Mouse (Mus musculus) urinary bladder, adult 2 months (tissue): ENCODE data around the gene Rpusd2. TPM values are rescaled to one million over a fixed set of nuclear protein-coding genes. Genes with fewer than 3 reads are reported as not detected.
"Not testable (repeated sequence)": the region's sequence is repeated elsewhere in the genome, so short reads cannot be mapped to it uniquely, and the experiment has no call there.

Experiments
- DNase-seq: peaks from one replicate; pipeline ENCODE4 v3.0.0; 2022; ENCODE audit warnings: low spot score
- polyA plus RNA-seq: library from polyadenylated mRNA; depleted of rRNA; stranded (reverse); fragments of >200 nt; gene quantifications from 2 replicates; pipeline ENCODE4 v1.2.3, GENCODE M21; 2012; rRNA removed

Gene Rpusd2
- 2.9 and 3.5 TPM in 2 replicates for polyA plus RNA-seq

- peak; percentile 79 for DNase-seq
Observed at GRCm38 (mm10) chr2:119034656-119035396, at the start of gene Rpusd2. Gene Rpusd2 (plus strand): TSS chr2:119034790.

- no peak for DNase-seq
Observed at GRCm38 (mm10) chr2:118995490-118995889, 39.1 kb upstream of the Rpusd2 start.

DNA sequence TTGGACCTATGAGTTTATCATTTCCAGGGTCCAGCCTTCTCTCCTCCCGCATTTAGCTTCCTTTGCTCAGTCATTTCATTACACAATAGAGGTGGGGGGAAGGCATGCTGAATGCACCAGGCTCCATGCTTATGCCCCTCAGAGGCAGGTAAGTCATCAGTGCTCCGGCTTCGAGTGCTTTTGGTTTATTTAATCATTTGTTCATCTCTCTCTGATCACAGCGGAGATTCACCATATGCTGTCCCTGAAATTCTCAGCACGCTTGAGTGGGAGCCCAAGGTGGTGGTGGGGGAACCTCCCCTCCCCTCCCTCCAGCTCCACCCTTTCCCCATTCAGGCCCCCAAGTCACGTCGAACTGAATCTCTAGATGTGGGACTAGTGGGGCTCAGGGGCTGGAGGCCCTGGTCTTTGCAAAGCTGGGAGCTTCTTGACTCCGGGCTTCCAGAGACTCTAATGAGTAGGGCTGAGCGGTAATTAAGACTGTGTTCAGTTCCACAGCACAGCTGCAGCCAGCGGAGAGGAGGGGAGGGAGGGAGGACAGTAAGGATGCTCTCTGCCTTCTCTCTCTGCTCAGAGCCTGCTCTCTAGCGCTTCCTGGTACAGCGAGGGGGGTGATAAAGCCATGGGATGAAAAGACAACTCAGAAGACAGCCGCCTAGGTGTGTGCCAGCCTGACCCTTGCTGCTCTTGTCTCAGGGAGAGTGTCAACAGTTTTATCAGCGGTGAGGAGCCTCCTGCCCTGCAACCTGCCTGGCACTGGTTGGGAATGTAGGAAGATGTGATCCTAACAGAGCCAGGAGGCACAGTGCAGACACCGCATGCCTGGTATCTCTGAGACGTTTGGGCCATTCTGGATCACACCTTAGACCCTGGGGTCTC, 38.4 kb upstream of the Rpusd2 start:
- no peak for DNase-seq

DNA sequence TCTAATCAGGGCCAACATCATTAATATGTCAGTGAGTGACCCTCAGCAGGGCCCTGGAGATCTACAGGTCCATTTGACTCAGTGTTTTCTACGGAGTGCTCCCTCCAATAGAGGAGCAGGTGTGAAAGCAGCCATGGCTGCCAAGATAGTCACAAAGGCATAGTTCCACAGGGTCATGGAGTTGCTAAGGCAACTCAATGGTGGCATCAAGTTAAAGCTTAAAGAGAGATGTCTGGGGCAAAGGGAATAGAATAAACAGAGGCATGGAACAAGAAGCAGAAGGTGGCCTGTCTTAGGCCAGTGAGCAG, 37.8 kb upstream of the Rpusd2 start:
- no peak for DNase-seq

GRCm38 (mm10) chr2:118998115-118998866, 36.3 kb upstream of the Rpusd2 start:
- DNase-seq = no peak

GRCm38 (mm10) chr2:118999025-118999639, 35.5 kb upstream of the Rpusd2 start:
- DNase-seq = no peak

GRCm38 (mm10) chr2:119006886-119007285, 27.7 kb upstream of the Rpusd2 start:
- DNase-seq = no peak

- no peak for DNase-seq
Observed at GRCm38 (mm10) chr2:119009376-119009775, 25.2 kb upstream of the Rpusd2 start.

DNA sequence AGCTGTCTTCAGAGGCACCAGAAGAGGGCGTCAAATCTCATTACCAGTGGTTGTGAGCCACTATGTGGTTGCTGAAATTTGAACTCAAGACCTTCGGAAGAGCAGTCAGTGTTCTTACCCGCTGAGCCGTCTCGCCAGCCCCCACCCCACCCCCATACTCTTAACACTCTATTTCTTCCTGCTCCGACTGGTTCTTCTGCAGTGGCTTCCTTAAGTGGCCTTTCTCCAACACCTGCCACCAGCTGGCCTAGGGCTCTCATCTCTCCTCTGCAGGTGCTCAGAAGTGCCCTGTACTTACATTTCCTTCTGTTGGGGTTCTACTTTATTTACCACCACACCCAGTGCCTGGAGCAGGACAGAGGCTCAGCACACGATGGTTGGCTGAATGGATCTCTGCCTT, 19.6 kb upstream of the Rpusd2 start:
- DNase-seq = no peak

GRCm38 (mm10) chr2:119015604-119016180, 18.9 kb upstream of the Rpusd2 start:
- no peak for DNase-seq

GRCm38 (mm10) chr2:119016312-119016711, 18.3 kb upstream of the Rpusd2 start:
- not testable (repeated sequence) for DNase-seq

GRCm38 (mm10) chr2:119017647-119018046, 16.9 kb upstream of the Rpusd2 start:
- no peak for DNase-seq

DNA sequence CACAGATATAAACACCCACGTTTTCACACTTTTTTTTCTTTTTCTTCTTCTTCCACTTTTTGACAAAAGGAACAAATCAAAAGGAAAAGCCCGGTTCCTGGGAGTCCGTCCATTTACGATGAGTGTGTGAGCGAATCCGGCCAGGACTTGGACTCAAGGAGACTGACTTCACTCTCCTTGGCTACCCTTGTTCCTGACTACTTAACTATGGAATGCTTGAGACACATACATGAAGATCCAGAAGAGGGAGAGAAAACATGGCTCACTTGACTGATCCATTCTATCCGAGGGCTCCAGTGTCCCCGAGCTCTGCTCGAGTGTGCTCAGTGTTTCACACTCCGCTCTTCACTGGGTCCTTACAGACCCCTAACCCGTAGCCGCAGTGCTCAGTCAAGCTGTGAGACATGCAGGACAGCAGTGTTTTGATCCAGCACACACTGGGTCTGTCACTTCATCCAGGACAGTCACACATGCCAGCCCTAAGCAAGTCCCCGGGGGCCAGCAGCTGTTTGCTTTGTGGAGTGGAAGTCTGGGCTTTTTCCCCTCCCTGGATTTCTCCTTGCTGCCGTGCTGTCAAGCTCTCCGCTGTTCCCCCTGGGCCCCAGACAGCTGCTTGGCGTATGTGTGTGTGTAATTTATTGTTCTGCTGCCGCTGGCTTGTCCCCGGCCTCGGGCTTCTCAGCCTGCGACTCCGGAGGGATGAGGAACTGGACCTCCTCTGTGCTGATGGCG, 16.0 kb upstream of the Rpusd2 start:
- DNase-seq = no peak

DNA sequence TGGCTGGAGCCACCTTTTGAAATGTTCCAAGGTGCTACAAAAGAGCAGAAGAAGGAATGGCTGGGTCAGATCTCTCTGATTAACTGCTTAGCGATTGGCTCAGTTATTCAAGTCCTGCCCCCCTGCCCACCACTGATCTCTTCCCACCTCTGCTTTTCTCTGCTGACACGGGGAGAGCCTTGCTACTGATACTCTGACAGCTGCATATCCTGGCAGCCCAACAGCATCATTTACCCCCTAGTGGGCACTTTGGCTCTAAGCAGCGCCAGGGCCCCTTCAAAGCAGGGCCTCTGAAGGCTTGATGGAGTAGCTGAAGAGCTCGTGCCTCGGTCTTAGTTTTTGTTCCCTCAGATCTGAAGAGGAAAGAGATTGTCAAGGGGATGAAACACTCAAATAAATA, 15.5 kb upstream of the Rpusd2 start:
- no peak for DNase-seq

- DNase-seq = no peak
Observed at GRCm38 (mm10) chr2:119019538-119019937, 15.1 kb upstream of the Rpusd2 start.

DNA sequence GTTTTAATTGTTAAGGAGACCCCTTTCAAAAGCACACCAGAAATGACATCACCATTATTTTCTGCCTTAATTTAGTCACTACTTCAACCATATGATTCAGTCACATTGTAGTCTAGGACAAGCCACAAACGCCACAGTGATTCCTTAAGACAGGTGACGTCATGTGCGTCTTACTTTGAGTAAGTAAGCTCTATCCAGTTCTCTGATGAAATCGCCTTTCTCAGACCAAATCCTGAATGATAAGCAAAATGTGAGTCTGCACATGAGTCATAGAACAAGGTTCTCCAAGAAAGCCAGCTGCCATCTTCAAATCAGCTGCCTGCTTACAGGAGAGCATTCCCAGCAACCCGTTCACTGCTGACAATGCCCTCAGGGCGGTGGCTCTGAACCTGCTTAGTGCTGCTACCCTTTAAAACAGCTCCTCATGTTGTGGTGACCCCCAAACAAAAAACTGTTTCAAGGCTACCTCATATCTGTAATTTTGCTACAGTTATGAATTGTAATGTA, 11.4 kb upstream of the Rpusd2 start:
- DNase-seq = no peak

DNA sequence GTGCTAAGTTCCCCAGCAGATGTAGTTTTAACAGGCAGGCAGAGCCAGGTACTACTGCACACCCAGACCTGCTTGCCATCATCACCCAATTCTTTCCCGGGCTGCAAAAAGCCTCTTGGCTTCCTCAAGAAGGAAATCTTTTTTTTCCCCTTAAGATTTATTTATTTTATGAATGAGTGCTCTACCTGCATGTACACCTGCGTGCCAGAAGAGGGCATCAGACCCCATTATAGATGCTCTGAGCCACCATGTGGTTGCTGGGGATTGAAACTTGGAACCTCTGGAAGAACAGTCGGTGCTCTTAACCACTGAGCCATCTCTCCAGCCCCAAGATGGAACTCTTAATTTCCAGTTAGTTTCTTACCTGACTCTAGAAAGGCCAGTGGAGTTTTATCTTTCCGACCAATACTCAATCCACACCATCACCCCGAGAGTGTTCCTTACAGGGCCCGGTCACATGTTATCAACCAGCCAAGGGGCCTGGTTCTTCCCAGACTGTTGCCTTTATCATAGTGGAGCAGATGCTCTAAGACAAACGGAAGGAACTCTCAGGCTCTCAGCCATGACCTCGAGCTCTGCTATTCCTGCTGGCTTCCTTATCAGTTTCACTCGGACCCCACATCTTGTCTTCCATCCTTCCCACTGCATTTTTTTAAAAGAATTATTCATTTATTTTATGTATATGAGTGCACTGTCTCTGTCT, 9.9 kb upstream of the Rpusd2 start:
- no peak for DNase-seq

DNA sequence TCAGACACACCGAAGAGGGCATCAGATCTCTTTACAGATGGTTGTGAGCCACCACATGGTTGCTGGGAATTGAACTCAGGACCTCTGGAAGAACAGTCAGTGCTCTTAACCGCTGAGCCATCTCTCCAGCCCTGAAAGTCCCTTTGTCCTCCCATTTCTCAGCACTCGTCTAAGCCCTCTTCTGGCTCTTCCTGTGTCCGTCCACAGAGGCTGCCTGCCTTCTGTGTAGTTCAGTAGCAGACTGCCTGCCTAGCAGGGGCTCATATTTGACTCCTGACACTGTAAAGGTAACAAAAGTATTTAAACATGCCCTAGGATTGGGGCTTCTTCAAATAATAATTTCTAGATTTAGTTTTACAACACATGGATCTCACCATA, 9.4 kb upstream of the Rpusd2 start:
- DNase-seq = no peak

GRCm38 (mm10) chr2:119026951-119027350, 7.6 kb upstream of the Rpusd2 start:
- DNase-seq = no peak

DNA sequence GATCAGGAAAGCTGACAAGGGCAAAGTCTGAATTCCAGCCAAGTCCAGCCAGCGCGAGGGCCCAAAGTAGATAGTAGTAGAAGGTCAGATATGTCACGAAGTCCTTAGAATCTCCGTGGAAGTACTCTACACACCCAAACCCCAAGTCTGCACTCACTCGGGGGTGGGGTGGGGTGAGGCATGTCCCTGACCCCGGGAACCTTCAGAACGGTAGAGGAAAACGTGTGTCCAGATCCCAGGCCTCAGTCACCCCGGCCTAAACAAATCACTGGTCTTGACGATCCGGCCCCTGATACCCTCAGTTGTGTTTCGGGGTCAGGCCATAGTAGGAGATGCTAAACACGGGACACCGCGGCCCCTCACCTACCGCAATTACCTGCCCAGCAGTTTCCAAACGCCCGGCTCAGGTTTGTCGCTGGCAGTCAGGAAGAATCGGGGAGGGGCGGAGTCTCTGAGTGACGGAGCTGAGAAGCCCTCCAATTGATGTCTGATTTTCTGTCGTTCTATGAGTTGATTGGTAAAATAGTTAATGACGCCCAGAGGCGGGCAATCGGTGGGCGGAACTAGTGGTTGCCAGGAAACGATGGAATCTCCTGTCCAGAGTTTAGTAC, 5.5 kb upstream of the Rpusd2 start, which contains the start of gene Ccdc32:
TSS of gene Ccdc32 (minus strand) at position 453 of the 611 bp plus-strand sequence.
- DNase-seq = peak; percentile 52
